Mouse (Mus musculus) frontal cortex, postnatal 25 days (tissue): ENCODE results near the gene Cdyl.

Experiments used
- DNase-seq, 2 experiments: peaks; one replicate each; pipeline ENCODE4 v3.0.0; 2022; ENCODE audit warnings: low spot score in 2 of 2

The Cdyl gene

GRCm38 (mm10) chr13:35911476-35911875 is 251.8 kb downstream of the Cdyl start:
- DNase-seq, result no peak
